In the genomic region with DNA sequence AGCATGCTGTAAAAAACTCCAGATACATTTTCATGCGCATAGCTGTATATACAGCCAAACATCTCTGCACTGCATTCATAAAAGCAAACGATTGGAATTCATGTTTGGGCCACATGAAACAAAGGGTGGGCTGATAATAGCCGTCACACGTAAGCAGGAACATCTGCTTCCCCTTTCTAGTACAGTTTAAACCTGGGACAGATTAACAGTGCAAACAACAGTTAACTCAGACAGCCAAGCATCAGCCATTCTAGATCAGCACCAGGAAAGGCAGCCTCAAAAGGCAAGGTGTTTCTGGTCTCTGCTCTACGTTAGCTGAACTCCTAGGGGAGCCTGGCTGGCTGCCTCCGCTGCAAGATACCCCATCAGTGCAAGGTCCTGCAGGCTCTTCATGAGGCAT, we compare ENCODE assay signal across 20 mouse cellular contexts. TPM values are rescaled to one million over a fixed set of nuclear protein-coding genes. Genes with fewer than 3 reads are reported as not detected.
DNase-seq lines count a peak whose midpoint lies in the region; ATAC-seq and TF ChIP-seq lines count a peak whose summit lies in the region.
"Had no signal": no experiment of that assay in that cellular context is flagged by ENCODE, and none has a peak within 500 bp of the region (broad histone marks: within the 10 kb centered on the region; RNA-seq: fewer than 3 reads in every experiment).

No protein-coding gene starts in this region.

- no peaks in the 10 kb centered on the region for H3K27me3 ChIP-seq in forebrain, postnatal 0 days (ENCODE audit: insufficient read depth, low read length)
- no peaks in the 10 kb centered on the region for H3K27me3 ChIP-seq in forebrain, embryonic 11.5 days (ENCODE audit: control insufficient read depth, insufficient read depth, low read length)
- H3K27me3 ChIP-seq in MEL (ENCODE audit: control insufficient read depth in 1 of 2, insufficient read depth in 2 of 2, low read length in 2 of 2), result no peaks in the 10 kb centered on the region
- H3K27me3 ChIP-seq in embryonic facial prominence, embryonic 11.5 days (ENCODE audit: control insufficient read depth, insufficient read depth, low read length), result no peaks in the 10 kb centered on the region
- H3K27me3 ChIP-seq in limb, embryonic 12.5 days, result no peaks in the 10 kb centered on the region
- H3K27me3 ChIP-seq: liver, embryonic 13.5 days; midbrain, embryonic 12.5 days had no signal

- no peaks in the 10 kb centered on the region; the same call in 1 of the 2 replicates for H3K79me2 ChIP-seq in MEL (ENCODE audit: control insufficient read depth, insufficient read depth, low read length, poor library complexity)

- no peak for TF ChIP-seq CTCF in forebrain, postnatal 0 days (IDR thresholded peaks at IDR 0.05; ENCODE audit: low read depth)
- no peak for TF ChIP-seq CTCF in MEL (IDR thresholded peaks at IDR 0.05 in 2 of 3, conservative IDR thresholded peaks at IDR 0.05 in 1 of 3; ENCODE audit: control insufficient read depth in 1 of 3, insufficient read depth in 1 of 3, low read depth in 2 of 3, low read length in 3 of 3, poor library complexity in 1 of 3, severe bottlenecking in 1 of 3)

- no peak overlapping the region for H3K4me3 ChIP-seq in forebrain, postnatal 0 days (ENCODE audit: low read depth, low read length)
- no peak overlapping the region for H3K4me3 ChIP-seq in forebrain, embryonic 11.5 days (ENCODE audit: low read depth, low read length)
- H3K4me3 ChIP-seq in MEL (ENCODE audit: control insufficient read depth in 1 of 2, insufficient read depth in 1 of 2, low read depth in 2 of 2, low read length in 2 of 2), result peak overlapping the region; percentile 15 to 43
- no peak overlapping the region for H3K4me3 ChIP-seq in embryonic facial prominence, embryonic 11.5 days (ENCODE audit: low read depth, low read length)
- no peak overlapping the region for H3K4me3 ChIP-seq in limb, embryonic 12.5 days (replicated peaks)
- H3K4me3 ChIP-seq: liver, embryonic 13.5 days; midbrain, embryonic 12.5 days had no signal

- TF ChIP-seq POLR2A in MEL (IDR thresholded peaks at IDR 0.05; ENCODE audit: control insufficient read depth in 1 of 2, insufficient read depth in 1 of 2, low read depth in 1 of 2, low read length in 2 of 2, poor library complexity in 1 of 2), result peak in 1 of 2 experiments; percentile 65; a peak in 2 of 4 replicates

- TF ChIP-seq RAD21 in MEL (IDR thresholded peaks at IDR 0.05; ENCODE audit: low read depth, low read length), result no peak

- H3K36me3 ChIP-seq in forebrain, postnatal 0 days (ENCODE audit: insufficient read depth), result peaks cover 27% of the 10 kb centered on the region
- no peaks in the 10 kb centered on the region; the same call in 1 of the 2 replicates for H3K36me3 ChIP-seq in forebrain, embryonic 11.5 days (ENCODE audit: control insufficient read depth, insufficient read depth, low read length)
- H3K36me3 ChIP-seq in MEL (ENCODE audit: control insufficient read depth in 1 of 2, insufficient read depth in 2 of 2, low read length in 2 of 2), result peaks cover 0 to 10% of the 10 kb centered on the region in 2 experiments; a peak in 2 of 4 replicates
- H3K36me3 ChIP-seq in embryonic facial prominence, embryonic 11.5 days (replicated peaks; ENCODE audit: control insufficient read depth, insufficient read depth, low read depth, low read length), result no peaks in the 10 kb centered on the region; the same call in 1 of the 2 replicates
- H3K36me3 ChIP-seq in limb, embryonic 12.5 days, result peaks cover 38% of the 10 kb centered on the region

- no peaks in the 10 kb centered on the region for H3K9me3 ChIP-seq in forebrain, postnatal 0 days (ENCODE audit: low read length)
- H3K9me3 ChIP-seq in forebrain, embryonic 11.5 days (ENCODE audit: control insufficient read depth, low read length), result no peaks in the 10 kb centered on the region
- no peaks in the 10 kb centered on the region for H3K9me3 ChIP-seq in MEL (replicated peaks; ENCODE audit: insufficient read depth, low read length)
- no peaks in the 10 kb centered on the region for H3K9me3 ChIP-seq in embryonic facial prominence, embryonic 11.5 days (replicated peaks; ENCODE audit: control insufficient read depth, low read length)
- H3K9me3 ChIP-seq in limb, embryonic 12.5 days, result no peaks in the 10 kb centered on the region
- H3K9me3 ChIP-seq: liver, embryonic 13.5 days; midbrain, embryonic 12.5 days had no signal

- no peak overlapping the region for H3K4me2 ChIP-seq in forebrain, postnatal 0 days (ENCODE audit: low read depth)
- no peak overlapping the region for H3K4me2 ChIP-seq in forebrain, embryonic 11.5 days (ENCODE audit: low read depth, low read length, severe bottlenecking)
- no peak overlapping the region for H3K4me2 ChIP-seq in embryonic facial prominence, embryonic 11.5 days (ENCODE audit: low read depth, low read length)
- no peak overlapping the region for H3K4me2 ChIP-seq in limb, embryonic 12.5 days
- H3K4me2 ChIP-seq: liver, embryonic 13.5 days; lung, embryonic 14.5 days; midbrain, embryonic 12.5 days had no signal

- DNase-seq in forebrain, postnatal 0 days, result no peak
- DNase-seq in forebrain, embryonic 11.5 days (ENCODE audit: low spot score), result no peak
- peak; percentile 88 for DNase-seq in MEL (ENCODE audit: low read depth, low spot score)
- DNase-seq in embryonic facial prominence, embryonic 11.5 days (ENCODE audit: low spot score), result peak; percentile 71
- no peak for DNase-seq in right cerebral cortex, postnatal 36 days (ENCODE audit: low spot score in 2 of 2)
- DNase-seq: B cell, adult 2 months; heart, postnatal 36 days; kidney, adult 11 months; layer of hippocampus, postnatal 36 days; liver, embryonic 13.5 days; lung, embryonic 14.5 days; lung, postnatal 4 days; retina, postnatal 1 day; thymus, postnatal 25 days had no signal

- H3K9ac ChIP-seq in forebrain, postnatal 0 days, result no peak overlapping the region
- no peak overlapping the region for H3K9ac ChIP-seq in forebrain, embryonic 11.5 days (ENCODE audit: low read length)
- H3K9ac ChIP-seq in MEL (ENCODE audit: control insufficient read depth, low read depth, low read length, poor library complexity, severe bottlenecking), result peak overlapping the region; percentile 61
- no peak overlapping the region for H3K9ac ChIP-seq in embryonic facial prominence, embryonic 11.5 days (replicated peaks; ENCODE audit: low read length)
- peak overlapping the region; percentile 34; the same call in 1 of the 2 replicates for H3K9ac ChIP-seq in limb, embryonic 12.5 days (replicated peaks)
- H3K9ac ChIP-seq: liver, embryonic 13.5 days; lung, embryonic 14.5 days; midbrain, embryonic 12.5 days had no signal

- no peak for ATAC-seq in forebrain, postnatal 0 days
- no peak for ATAC-seq in forebrain, embryonic 11.5 days (replicated peaks; ENCODE audit: low FRiP score)
- no peak for ATAC-seq in embryonic facial prominence, embryonic 11.5 days (replicated peaks; ENCODE audit: insufficient number of reproducible peaks, low FRiP score, low TSS enrichment, low read depth)
- ATAC-seq in limb, embryonic 12.5 days (ENCODE audit: insufficient number of reproducible peaks, insufficient read depth, low FRiP score, low TSS enrichment, low read depth), result no peak
- no peak for ATAC-seq in monocyte, adult 5-6 weeks (replicated peaks; ENCODE audit: insufficient number of reproducible peaks, low FRiP score, low TSS enrichment, poor library complexity, severe bottlenecking)
- ATAC-seq in erythroblast, adult 5-6 weeks (replicated peaks; ENCODE audit: low FRiP score, poor library complexity, severe bottlenecking), result no peak

- H3K4me1 ChIP-seq in forebrain, postnatal 0 days (ENCODE audit: insufficient read depth), result no peaks in the 10 kb centered on the region
- no peaks in the 10 kb centered on the region for H3K4me1 ChIP-seq in forebrain, embryonic 11.5 days (replicated peaks; ENCODE audit: control insufficient read depth, insufficient read depth, low read length)
- H3K4me1 ChIP-seq in MEL (ENCODE audit: control insufficient read depth in 1 of 2, insufficient read depth in 2 of 2, low read length in 2 of 2), result peaks cover 0 to 11% of the 10 kb centered on the region in 2 experiments; a peak in 2 of 4 replicates
- H3K4me1 ChIP-seq in embryonic facial prominence, embryonic 11.5 days (ENCODE audit: control insufficient read depth, insufficient read depth, low read length), result peaks cover 9% of the 10 kb centered on the region
- H3K4me1 ChIP-seq in limb, embryonic 12.5 days (replicated peaks), result peaks cover 27% of the 10 kb centered on the region
- H3K4me1 ChIP-seq: liver, embryonic 13.5 days had no signal

- H3K27ac ChIP-seq in forebrain, postnatal 0 days (ENCODE audit: low read depth, low read length), result 0 out of 2 replicates have a peak overlapping the region, but pooled peaks have one; percentile 35
- no peak overlapping the region for H3K27ac ChIP-seq in forebrain, embryonic 11.5 days (ENCODE audit: low read depth, low read length)
- H3K27ac ChIP-seq in MEL (ENCODE audit: control insufficient read depth, low read depth, low read length), result peak overlapping the region; percentile 86
- H3K27ac ChIP-seq in embryonic facial prominence, embryonic 11.5 days (replicated peaks; ENCODE audit: low read depth, low read length), result no peak overlapping the region; the same call in 1 of the 2 replicates
- peak overlapping the region; percentile 69 for H3K27ac ChIP-seq in limb, embryonic 12.5 days
- H3K27ac ChIP-seq: liver, embryonic 13.5 days; midbrain, embryonic 12.5 days had no signal

- WGBS in forebrain, postnatal 0 days, result 72% methylated on average over 6 of the region's 6 CpGs
- WGBS in forebrain, embryonic 11.5 days, result 75% methylated on average over 6 of the region's 6 CpGs
- 49% methylated on average over 6 of the region's 6 CpGs for WGBS in embryonic facial prominence, embryonic 11.5 days
- 47% methylated on average over 6 of the region's 6 CpGs for WGBS in limb, embryonic 12.5 days

- peak; percentile 80 to 81 for TF ChIP-seq EP300 in MEL (IDR thresholded peaks at IDR 0.05; ENCODE audit: low read depth in 1 of 2, low read length in 2 of 2)

TF ChIP-seq in MEL, 35 proteins besides CTCF, POLR2A, EP300 and RAD21 (continues in another document):
- TF ChIP-seq RCOR1 (IDR thresholded peaks at IDR 0.05; ENCODE audit: low read depth, low read length) (0 out of 2 replicates have a peak, but pooled peaks have one; percentile 7), ZC3H11A (IDR thresholded peaks at IDR 0.05; ENCODE audit: low read depth, low read length) (no peak)

RNA-seq across cellular contexts. Expression of gene Tcp11, which starts 17.3 kb away (rescaled TPM):
- total RNA-seq in forebrain, postnatal 0 days (2014; rRNA removed), result 4.3 and 7.2 TPM in 2 replicates
- 1.7 and 2.9 TPM in 2 replicates for polyA plus RNA-seq in forebrain, postnatal 0 days (2015; fragmentation: Nextera tagmentation; extraction: Ambion mirVana)
- 0.39 and 1.0 TPM in 2 replicates for polyA plus RNA-seq in forebrain, embryonic 11.5 days (2014; fragmentation: Nextera tagmentation; extraction: Ambion mirVana)
- 0.46 and 0.50 TPM in 2 replicates for total RNA-seq in MEL (2012; rRNA removed)
- under 1 TPM in 1 of 2 experiments, not detected in 1; 0.82 TPM for polyA plus RNA-seq in MEL (2012; ENCODE audit: insufficient read depth in 1 of 2, insufficient read length in 2 of 2, low read depth in 1 of 2, low replicate concordance in 2 of 2, missing spikeins in 1 of 2)
- 1.1 and 1.3 TPM in 2 replicates for polyA plus RNA-seq in embryonic facial prominence, embryonic 11.5 days (2014; fragmentation: Nextera tagmentation; extraction: Ambion mirVana)
- 1.2 and 1.4 TPM in 2 replicates for polyA plus RNA-seq in limb, embryonic 12.5 days (2016; fragmentation: Nextera tagmentation; extraction: Ambion mirVana)
- 1.6 to 2.7 TPM (median 2.3 TPM) in 3 replicates for total RNA-seq in monocyte, adult 5-6 weeks (2017)
- not detected in 2 replicates for total RNA-seq in erythroblast, adult 5-6 weeks (2015; ENCODE audit: low replicate concordance)
- not detected in 2 replicates for total RNA-seq in erythroblast, adult 5-6 weeks (2017; ENCODE audit: low replicate concordance)
- total RNA-seq: adrenal gland, adult 18-20 months; gastrocnemius, adult 8-10 months; heart, postnatal 36 days had no signal

Comparison
In these comparisons a context has a peak if more than half of its experiments do, and no peak if none do; other contexts are left out.
1. H3K27ac ChIP-seq: peak in forebrain, postnatal 0 days (single experiment), MEL (single experiment) and limb, embryonic 12.5 days (single experiment); none in forebrain, embryonic 11.5 days (single experiment) and embryonic facial prominence, embryonic 11.5 days (single experiment).
2. DNase-seq: peak in MEL (single experiment) and embryonic facial prominence, embryonic 11.5 days (single experiment); none in forebrain, postnatal 0 days (single experiment), forebrain, embryonic 11.5 days (single experiment) and right cerebral cortex, postnatal 36 days (0 of 2).
3. H3K4me3 ChIP-seq: peak in MEL (2 of 2); none in forebrain, postnatal 0 days (single experiment), forebrain, embryonic 11.5 days (single experiment), embryonic facial prominence, embryonic 11.5 days (single experiment) and limb, embryonic 12.5 days (single experiment).
4. H3K9ac ChIP-seq: peak in MEL (single experiment) and limb, embryonic 12.5 days (single experiment); none in forebrain, postnatal 0 days (single experiment), forebrain, embryonic 11.5 days (single experiment) and embryonic facial prominence, embryonic 11.5 days (single experiment).